Mouse (Mus musculus): ENCODE data around the gene Tap1. TPM values are rescaled to one million over a fixed set of nuclear protein-coding genes. Genes with fewer than 3 reads are reported as not detected.

Tap1 gene
- polyA plus RNA-seq, 1 experiment, result 0.62 TPM

- Histone ChIP-seq H3K4me3 (no peak overlapping the region), H3K27me3 (ENCODE audit: control insufficient read depth, insufficient read depth, insufficient read length) (peaks cover 11% of the 10 kb centered on the region), H3K36me3 (ENCODE audit: control insufficient read depth, insufficient read depth) (no peaks in the 10 kb centered on the region), H3ac (ENCODE audit: control insufficient read depth, insufficient read length) (no peak overlapping the region), H3K4me2 (ENCODE audit: low read depth) (no peak overlapping the region), H3K79me2 (ENCODE audit: control insufficient read depth, insufficient read depth) (no peaks in the 10 kb centered on the region)
- TF ChIP-seq E2F4 (IDR thresholded peaks at IDR 0.05; ENCODE audit: insufficient read depth), result no peak
- TF ChIP-seq TCF12 (IDR thresholded peaks at IDR 0.05; ENCODE audit: insufficient read depth, poor library complexity, severe bottlenecking), result no peak
- TF ChIP-seq MYOG (IDR thresholded peaks at IDR 0.05; ENCODE audit: control insufficient read depth in 1 of 3, insufficient read depth in 1 of 3, insufficient read length in 2 of 3, low read depth in 2 of 3), result no peak
- TF ChIP-seq REST (IDR thresholded peaks at IDR 0.05; ENCODE audit: insufficient read depth, insufficient read length), result no peak
- no peak for TF ChIP-seq MAX (IDR thresholded peaks at IDR 0.05; ENCODE audit: low read depth)
- no peak for TF ChIP-seq CEBPB (IDR thresholded peaks at IDR 0.05; ENCODE audit: insufficient read depth, poor library complexity, severe bottlenecking)
- TF ChIP-seq TCF3 (IDR thresholded peaks at IDR 0.05; ENCODE audit: insufficient read length, low read depth), result no peak
- TF ChIP-seq SRF (IDR thresholded peaks at IDR 0.05; ENCODE audit: control insufficient read depth, insufficient read length, low read depth), result no peak
- no peak for TF ChIP-seq POLR2AphosphoS2 (IDR thresholded peaks at IDR 0.05; ENCODE audit: insufficient read length, low read depth)
- no peak for TF ChIP-seq POLR2A (IDR thresholded peaks at IDR 0.05; ENCODE audit: insufficient read length, low read depth)
- no peak for TF ChIP-seq MYOD1 (IDR thresholded peaks at IDR 0.05; ENCODE audit: control insufficient read depth in 1 of 3, insufficient read length in 2 of 3, low read depth in 2 of 3)
- no peak for TF ChIP-seq USF1 (IDR thresholded peaks at IDR 0.05; ENCODE audit: low read depth)
These were observed 57.3 kb downstream of the Tap1 start for GRCm38 (mm10) chr17:34244656-34245055.

Other genes with a start within 250 kb of the Tap1 start
- 110 TPM for gene Pfdn6, start 247.2 kb upstream of the Tap1 start, polyA plus RNA-seq (2012; fragmentation: generic; extraction: Trizol)
- 25.9 TPM for gene Wdr46, start 246.9 kb upstream of the Tap1 start, polyA plus RNA-seq (2012; fragmentation: generic; extraction: Trizol)
- 1.2 TPM for gene B3galt4, start 236.1 kb upstream of the Tap1 start, polyA plus RNA-seq (2012; fragmentation: generic; extraction: Trizol)
- gene Vps52, start 231.7 kb upstream of the Tap1 start, polyA plus RNA-seq (2012; fragmentation: generic; extraction: Trizol), result 29.9 TPM
- 287 TPM for gene Rps18, start 231.6 kb upstream of the Tap1 start, polyA plus RNA-seq (2012; fragmentation: generic; extraction: Trizol)
- 89.2 TPM for gene H2-K1, start 187.2 kb upstream of the Tap1 start, polyA plus RNA-seq (2012; fragmentation: generic; extraction: Trizol)
- 42.9 TPM for gene Ring1, start 162.9 kb upstream of the Tap1 start, polyA plus RNA-seq (2012; fragmentation: generic; extraction: Trizol)
- 51.1 TPM for gene H2-Ke6, start 159.5 kb upstream of the Tap1 start, polyA plus RNA-seq (2012; fragmentation: generic; extraction: Trizol)
- 207 TPM for gene Slc39a7, start 155.9 kb upstream of the Tap1 start, polyA plus RNA-seq (2012; fragmentation: generic; extraction: Trizol)
- 45.8 TPM for gene Rxrb, start 155.7 kb upstream of the Tap1 start, polyA plus RNA-seq (2012; fragmentation: generic; extraction: Trizol)
- gene Col11a2, start 148.1 kb upstream of the Tap1 start, polyA plus RNA-seq (2012; fragmentation: generic; extraction: Trizol), result 0.94 TPM
- gene H2-Oa, start 95.2 kb upstream of the Tap1 start, polyA plus RNA-seq (2012; fragmentation: generic; extraction: Trizol), result 0.07 TPM
- 7.2 TPM for gene H2-DMa, start 68.0 kb upstream of the Tap1 start, polyA plus RNA-seq (2012; fragmentation: generic; extraction: Trizol)
- gene Brd2, start 64.9 kb upstream of the Tap1 start, polyA plus RNA-seq (2012; fragmentation: generic; extraction: Trizol), result 90.1 TPM
- not detected for gene H2-DMb2, start 44.2 kb upstream of the Tap1 start, polyA plus RNA-seq (2012; fragmentation: generic; extraction: Trizol)
- not detected for gene H2-DMb1, start 34.5 kb upstream of the Tap1 start, polyA plus RNA-seq (2012; fragmentation: generic; extraction: Trizol)
- gene Psmb9, start 211 bp downstream of the Tap1 start, polyA plus RNA-seq (2012; fragmentation: generic; extraction: Trizol), result 0.26 TPM
- gene Psmb8, start 10.2 kb downstream of the Tap1 start, polyA plus RNA-seq (2012; fragmentation: generic; extraction: Trizol), result 0.44 TPM
- gene Tap2, start 16.0 kb downstream of the Tap1 start, polyA plus RNA-seq (2012; fragmentation: generic; extraction: Trizol), result 5.3 TPM
- gene H2-Ob, start 51.4 kb downstream of the Tap1 start, polyA plus RNA-seq (2012; fragmentation: generic; extraction: Trizol), result not detected
- gene H2-Ab1, start 70.1 kb downstream of the Tap1 start, polyA plus RNA-seq (2012; fragmentation: generic; extraction: Trizol), result not detected
- not detected for gene H2-Aa, start 100.3 kb downstream of the Tap1 start, polyA plus RNA-seq (2012; fragmentation: generic; extraction: Trizol)
- not detected for gene H2-Eb1, start 118.3 kb downstream of the Tap1 start, polyA plus RNA-seq (2012; fragmentation: generic; extraction: Trizol)
- gene H2-Eb2, start 138.1 kb downstream of the Tap1 start, polyA plus RNA-seq (2012; fragmentation: generic; extraction: Trizol), result not detected
- not detected for gene Btnl2, start 167.3 kb downstream of the Tap1 start, polyA plus RNA-seq (2012; fragmentation: generic; extraction: Trizol)
- not detected for gene Btnl1, start 189.6 kb downstream of the Tap1 start, polyA plus RNA-seq (2012; fragmentation: generic; extraction: Trizol)
- gene BC051142, start 211.3 kb downstream of the Tap1 start, polyA plus RNA-seq (2012; fragmentation: generic; extraction: Trizol), result not detected